Mouse (Mus musculus): ENCODE measurements around the gene Alpk3. TPM values are rescaled to one million over a fixed set of nuclear protein-coding genes. Genes with fewer than 3 reads are reported as not detected.

The Alpk3 gene
- total RNA-seq, 1 experiment: 3.3 TPM

GRCm38 (mm10) chr7:81114555-81114954 is 57.2 kb downstream of the Alpk3 start, which contains the start of gene Slc28a1:
TSS of gene Slc28a1 (plus strand) at chr7:81114799.
- Histone ChIP-seq H3K27ac (ENCODE audit: insufficient read depth, low read depth, low read length, poor library complexity, severe bottlenecking) (no peak within 1 kb of the TSS), H3K36me3 (ENCODE audit: control insufficient read depth, insufficient read depth, low read length, poor library complexity, severe bottlenecking) (no peaks in the 10 kb centered on the region), H3K4me3 (ENCODE audit: insufficient read depth in 1 of 2, low read depth in 1 of 2, low read length in 2 of 2, poor library complexity in 1 of 2, severe bottlenecking in 1 of 2) (no peak within 1 kb of the TSS), H3K4me1 (ENCODE audit: control insufficient read depth in 2 of 2, insufficient read depth in 2 of 2, low read length in 2 of 2, poor library complexity in 1 of 2) (peaks cover 7 to 15% of the 10 kb centered on the region in 2 experiments; a peak in 3 of 4 replicates), H3K9me3 (ENCODE audit: control insufficient read depth, insufficient read depth, low read depth, low read length) (no peaks in the 10 kb centered on the region), H3K9ac (ENCODE audit: insufficient read depth, low read depth, low read length, poor library complexity, severe bottlenecking) (no peak within 1 kb of the TSS)
- no peak for DNase-seq (ENCODE audit: low read depth, low spot score)
- TF ChIP-seq ZC3H11A (IDR thresholded peaks at IDR 0.05; ENCODE audit: borderline replicate concordance, low read depth, low read length) (no peak), ZNF384 (IDR thresholded peaks at IDR 0.05; ENCODE audit: low read depth, low read length) (no peak), MAFK (IDR thresholded peaks at IDR 0.05; ENCODE audit: insufficient read depth, low read depth, low read length) (no peak), CHD2 (IDR thresholded peaks at IDR 0.05; ENCODE audit: low read depth, low read length) (no peak), HCFC1 (IDR thresholded peaks at IDR 0.05; ENCODE audit: borderline replicate concordance, insufficient read depth, low read length) (no peak)
- in situ Hi-C loops (cut with MboI; ENCODE audit: low sequenced_read_pairs in 2 of 2, unreplicated experiment in 2 of 2): no loop called here

GRCm38 (mm10) chr7:81121099-81121498 is 63.7 kb downstream of the Alpk3 start:
- no peak overlapping the region for H3K4me3 ChIP-seq (ENCODE audit: insufficient read depth in 1 of 2, low read depth in 1 of 2, low read length in 2 of 2, poor library complexity in 1 of 2, severe bottlenecking in 1 of 2)
- peaks cover 0 to 3% of the 10 kb centered on the region in 2 experiments; a peak in 1 of 4 replicates for H3K4me1 ChIP-seq (ENCODE audit: control insufficient read depth in 2 of 2, insufficient read depth in 2 of 2, low read length in 2 of 2, poor library complexity in 1 of 2)
- no peak for TF ChIP-seq ZC3H11A (IDR thresholded peaks at IDR 0.05; ENCODE audit: borderline replicate concordance, low read depth, low read length)
- no peak overlapping the region for H3K27ac ChIP-seq (ENCODE audit: insufficient read depth, low read depth, low read length, poor library complexity, severe bottlenecking)
- no peak for DNase-seq (ENCODE audit: low read depth, low spot score)
- in situ Hi-C loops (cut with MboI; ENCODE audit: low sequenced_read_pairs in 2 of 2, unreplicated experiment in 2 of 2): no loop called here
- H3K36me3 ChIP-seq (ENCODE audit: control insufficient read depth, insufficient read depth, low read length, poor library complexity, severe bottlenecking): no peaks in the 10 kb centered on the region
- H3K9me3 ChIP-seq (ENCODE audit: control insufficient read depth, insufficient read depth, low read depth, low read length): no peaks in the 10 kb centered on the region
- H3K9ac ChIP-seq (ENCODE audit: insufficient read depth, low read depth, low read length, poor library complexity, severe bottlenecking): no peak overlapping the region

GRCm38 (mm10) chr7:81122808-81123207 is 65.4 kb downstream of the Alpk3 start:
- no peak overlapping the region for H3K4me3 ChIP-seq (ENCODE audit: insufficient read depth in 1 of 2, low read depth in 1 of 2, low read length in 2 of 2, poor library complexity in 1 of 2, severe bottlenecking in 1 of 2)
- H3K36me3 ChIP-seq (ENCODE audit: control insufficient read depth, insufficient read depth, low read length, poor library complexity, severe bottlenecking): no peaks in the 10 kb centered on the region
- H3K4me1 ChIP-seq (ENCODE audit: control insufficient read depth in 2 of 2, insufficient read depth in 2 of 2, low read length in 2 of 2, poor library complexity in 1 of 2): peaks cover 0 to 3% of the 10 kb centered on the region in 2 experiments; a peak in 1 of 4 replicates
- no peaks in the 10 kb centered on the region for H3K9me3 ChIP-seq (ENCODE audit: control insufficient read depth, insufficient read depth, low read depth, low read length)
- no peak for TF ChIP-seq ZNF384 (IDR thresholded peaks at IDR 0.05; ENCODE audit: low read depth, low read length)
- no peak for TF ChIP-seq MAFK (IDR thresholded peaks at IDR 0.05; ENCODE audit: insufficient read depth, low read depth, low read length)
- TF ChIP-seq ZC3H11A (IDR thresholded peaks at IDR 0.05; ENCODE audit: borderline replicate concordance, low read depth, low read length): no peak
- no peak for TF ChIP-seq HCFC1 (IDR thresholded peaks at IDR 0.05; ENCODE audit: borderline replicate concordance, insufficient read depth, low read length)
- no peak for TF ChIP-seq CHD2 (IDR thresholded peaks at IDR 0.05; ENCODE audit: low read depth, low read length)
- H3K27ac ChIP-seq (ENCODE audit: insufficient read depth, low read depth, low read length, poor library complexity, severe bottlenecking): no peak overlapping the region
- no peak for DNase-seq (ENCODE audit: low read depth, low spot score)
- no peak overlapping the region for H3K9ac ChIP-seq (ENCODE audit: insufficient read depth, low read depth, low read length, poor library complexity, severe bottlenecking)
- in situ Hi-C loops (cut with MboI; ENCODE audit: low sequenced_read_pairs in 2 of 2, unreplicated experiment in 2 of 2): no loop called here

GRCm38 (mm10) chr7:81123553-81123952 is 66.2 kb downstream of the Alpk3 start:
- Histone ChIP-seq H3K9ac (ENCODE audit: insufficient read depth, low read depth, low read length, poor library complexity, severe bottlenecking) (no peak overlapping the region), H3K4me3 (ENCODE audit: insufficient read depth in 1 of 2, low read depth in 1 of 2, low read length in 2 of 2, poor library complexity in 1 of 2, severe bottlenecking in 1 of 2) (no peak overlapping the region), H3K36me3 (ENCODE audit: control insufficient read depth, insufficient read depth, low read length, poor library complexity, severe bottlenecking) (no peaks in the 10 kb centered on the region), H3K9me3 (ENCODE audit: control insufficient read depth, insufficient read depth, low read depth, low read length) (no peaks in the 10 kb centered on the region), H3K27ac (ENCODE audit: insufficient read depth, low read depth, low read length, poor library complexity, severe bottlenecking) (no peak overlapping the region), H3K4me1 (ENCODE audit: control insufficient read depth in 2 of 2, insufficient read depth in 2 of 2, low read length in 2 of 2, poor library complexity in 1 of 2) (peaks cover 0 to 3% of the 10 kb centered on the region in 2 experiments; a peak in 1 of 4 replicates)
- TF ChIP-seq CHD2 (IDR thresholded peaks at IDR 0.05; ENCODE audit: low read depth, low read length) (no peak), ZNF384 (IDR thresholded peaks at IDR 0.05; ENCODE audit: low read depth, low read length) (no peak), MAFK (IDR thresholded peaks at IDR 0.05; ENCODE audit: insufficient read depth, low read depth, low read length) (no peak), ZC3H11A (IDR thresholded peaks at IDR 0.05; ENCODE audit: borderline replicate concordance, low read depth, low read length) (no peak), HCFC1 (IDR thresholded peaks at IDR 0.05; ENCODE audit: borderline replicate concordance, insufficient read depth, low read length) (no peak)
- in situ Hi-C loops (cut with MboI; ENCODE audit: low sequenced_read_pairs in 2 of 2, unreplicated experiment in 2 of 2): no loop called here
- DNase-seq (ENCODE audit: low read depth, low spot score): no peak

- H3K27ac ChIP-seq (ENCODE audit: insufficient read depth, low read depth, low read length, poor library complexity, severe bottlenecking): no peak overlapping the region
- H3K9me3 ChIP-seq (ENCODE audit: control insufficient read depth, insufficient read depth, low read depth, low read length): no peaks in the 10 kb centered on the region
- H3K9ac ChIP-seq (ENCODE audit: insufficient read depth, low read depth, low read length, poor library complexity, severe bottlenecking): no peak overlapping the region
- no peak for TF ChIP-seq ZC3H11A (IDR thresholded peaks at IDR 0.05; ENCODE audit: borderline replicate concordance, low read depth, low read length)
- TF ChIP-seq HCFC1 (IDR thresholded peaks at IDR 0.05; ENCODE audit: borderline replicate concordance, insufficient read depth, low read length): no peak
- no peak for TF ChIP-seq ZNF384 (IDR thresholded peaks at IDR 0.05; ENCODE audit: low read depth, low read length)
- TF ChIP-seq CHD2 (IDR thresholded peaks at IDR 0.05; ENCODE audit: low read depth, low read length): no peak
- no peak for TF ChIP-seq MAFK (IDR thresholded peaks at IDR 0.05; ENCODE audit: insufficient read depth, low read depth, low read length)
- H3K4me3 ChIP-seq (ENCODE audit: insufficient read depth in 1 of 2, low read depth in 1 of 2, low read length in 2 of 2, poor library complexity in 1 of 2, severe bottlenecking in 1 of 2): no peak overlapping the region
- no peaks in the 10 kb centered on the region for H3K36me3 ChIP-seq (ENCODE audit: control insufficient read depth, insufficient read depth, low read length, poor library complexity, severe bottlenecking)
- H3K4me1 ChIP-seq (ENCODE audit: control insufficient read depth in 2 of 2, insufficient read depth in 2 of 2, low read length in 2 of 2, poor library complexity in 1 of 2): peaks cover 0 to 3% of the 10 kb centered on the region in 2 experiments; a peak in 1 of 4 replicates
- in situ Hi-C loops (cut with MboI; ENCODE audit: low sequenced_read_pairs in 2 of 2, unreplicated experiment in 2 of 2): no loop called here
- no peak for DNase-seq (ENCODE audit: low read depth, low spot score)
Measured at GRCm38 (mm10) chr7:81124773-81125172, 67.4 kb downstream of the Alpk3 start.

All from ES-E14 (cell line).